Mouse (Mus musculus) cortical plate, adult 2 months (tissue): ENCODE measurements at regions not wholly inside any gene's neighbourhood (a gene's known extent, or its start where the extent isn't known, plus 50 kb on each side); places are given as distances from the start of the nearest gene placed in this dataset.

Source experiments
- CTCF ChIP-seq: fragments of 200-500 bp; IDR thresholded peaks from 2 replicates; pipeline ENCODE4 v1.5.1; 2011; ENCODE audit warnings: mild to moderate bottlenecking, control low read depth, low read length; ENCODE audit not compliant: insufficient read depth; ENCODE audit errors: extremely low read depth
- POLR2A ChIP-seq: fragments of 200-500 bp; IDR thresholded peaks from 2 replicates; pipeline ENCODE4 v1.6.1; 2011; ENCODE audit warnings: mild to moderate bottlenecking, low read length, control low read depth; ENCODE audit not compliant: insufficient read depth; ENCODE audit errors: extremely low read depth

- TF ChIP-seq CTCF (no peak), POLR2A (no peak)
Measured at GRCm38 (mm10) chr4:67673961-67674360, 846.6 kb downstream of the Tlr4 start.
